ENCODE assay signal across 8 mouse cellular contexts in genomic region chr11:75551961-75552441, GRCm38 (mm10). TPM values are rescaled to one million over a fixed set of nuclear protein-coding genes. Genes with fewer than 3 reads are reported as not detected.
DNase-seq lines count a peak whose midpoint lies in the region; ATAC-seq and TF ChIP-seq lines count a peak whose summit lies in the region.

No protein-coding gene starts in this region.

- H3K9ac ChIP-seq in embryonic facial prominence, embryonic 15.5 days: no peak overlapping the region
- no peak overlapping the region for H3K9ac ChIP-seq in heart, embryonic 15.5 days
- H3K9ac ChIP-seq in lung, embryonic 15.5 days: no peak overlapping the region

- TF ChIP-seq CTCF in E14TG2a.4 (conservative IDR thresholded peaks at IDR 0.05; ENCODE audit: low read length): no peak

- H3K27me3 ChIP-seq in E14TG2a.4 (ENCODE audit: insufficient read depth, low read length): no peaks in the 10 kb centered on the region
- no peaks in the 10 kb centered on the region for H3K27me3 ChIP-seq in embryonic facial prominence, embryonic 15.5 days
- no peaks in the 10 kb centered on the region for H3K27me3 ChIP-seq in heart, embryonic 15.5 days
- no peaks in the 10 kb centered on the region for H3K27me3 ChIP-seq in lung, embryonic 15.5 days

- H3K4me3 ChIP-seq in E14TG2a.4 (replicated peaks; ENCODE audit: low read length): peak overlapping the region; percentile 60
- no peak overlapping the region for H3K4me3 ChIP-seq in embryonic facial prominence, embryonic 15.5 days (replicated peaks)
- H3K4me3 ChIP-seq in heart, embryonic 15.5 days: no peak overlapping the region
- no peak overlapping the region for H3K4me3 ChIP-seq in lung, embryonic 15.5 days

- H3K4me1 ChIP-seq in E14TG2a.4 (replicated peaks; ENCODE audit: low read depth, low read length): peaks cover 35% of the 10 kb centered on the region
- H3K4me1 ChIP-seq in embryonic facial prominence, embryonic 15.5 days: peaks cover 39% of the 10 kb centered on the region
- peaks cover 35% of the 10 kb centered on the region for H3K4me1 ChIP-seq in heart, embryonic 15.5 days (replicated peaks)
- peaks cover 32% of the 10 kb centered on the region for H3K4me1 ChIP-seq in lung, embryonic 15.5 days

- ATAC-seq in embryonic facial prominence, embryonic 15.5 days (ENCODE audit: insufficient number of reproducible peaks, low FRiP score, low TSS enrichment, low read depth): peak; percentile 64; the same call in 1 of the 2 replicates
- peak; percentile 54; the same call in 1 of the 2 replicates for ATAC-seq in heart, embryonic 15.5 days (replicated peaks; ENCODE audit: insufficient number of reproducible peaks, insufficient read depth, low FRiP score, low read depth)
- peak; percentile 58 for ATAC-seq in lung, embryonic 15.5 days (ENCODE audit: borderline replicate concordance, extremely low read depth, low FRiP score, low TSS enrichment)
- ATAC-seq in megakaryocyte, adult 5-6 weeks (ENCODE audit: poor library complexity, severe bottlenecking): no peak

- peaks cover 13% of the 10 kb centered on the region; the same call in 1 of the 2 replicates for H3K36me3 ChIP-seq in E14TG2a.4 (ENCODE audit: insufficient read depth, low read length)
- H3K36me3 ChIP-seq in embryonic facial prominence, embryonic 15.5 days: no peaks in the 10 kb centered on the region
- H3K36me3 ChIP-seq in heart, embryonic 15.5 days: no peaks in the 10 kb centered on the region
- no peaks in the 10 kb centered on the region for H3K36me3 ChIP-seq in lung, embryonic 15.5 days

- H3K27ac ChIP-seq in embryonic facial prominence, embryonic 15.5 days (replicated peaks): peak overlapping the region; percentile 80
- H3K27ac ChIP-seq in heart, embryonic 15.5 days: peak overlapping the region; percentile 63
- H3K27ac ChIP-seq in lung, embryonic 15.5 days: peak overlapping the region; percentile 60

- H3K4me2 ChIP-seq in embryonic facial prominence, embryonic 15.5 days (replicated peaks): peak overlapping the region; percentile 17; the same call in 1 of the 2 replicates
- no peak overlapping the region for H3K4me2 ChIP-seq in heart, embryonic 15.5 days
- no peak overlapping the region for H3K4me2 ChIP-seq in lung, embryonic 15.5 days

- H3K9me3 ChIP-seq in E14TG2a.4 (ENCODE audit: low read length): no peaks in the 10 kb centered on the region
- no peaks in the 10 kb centered on the region for H3K9me3 ChIP-seq in embryonic facial prominence, embryonic 15.5 days (replicated peaks)
- no peaks in the 10 kb centered on the region for H3K9me3 ChIP-seq in heart, embryonic 15.5 days (replicated peaks)
- no peaks in the 10 kb centered on the region for H3K9me3 ChIP-seq in lung, embryonic 15.5 days

- WGBS in embryonic facial prominence, embryonic 15.5 days: 36% methylated on average over 9 of the region's 9 CpGs
- 36% methylated on average over 9 of the region's 9 CpGs for WGBS in heart, embryonic 15.5 days
- WGBS in lung, embryonic 15.5 days: 56% methylated on average over 9 of the region's 9 CpGs

- DNase-seq in adrenal gland, adult 2 months: peak; percentile 38
- no peak for DNase-seq in adrenal gland, postnatal 36 days
- no peak for DNase-seq in spleen, postnatal 4 days (ENCODE audit: low spot score in 2 of 2)

RNA-seq across cellular contexts. Expression of gene Slc43a2, which starts 20.5 kb away (rescaled TPM):
- total RNA-seq in adrenal gland, adult 2 months (2021): 10 to 100 TPM; 21.2 to 38.3 TPM
- 28.2 and 28.7 TPM in 2 replicates for polyA plus RNA-seq in adrenal gland, adult 2 months (2012; rRNA removed)
- total RNA-seq in adrenal gland, postnatal 36 days (2021): 10 to 100 TPM; 21.4 TPM
- polyA plus RNA-seq in embryonic facial prominence, embryonic 15.5 days (2015; fragmentation: Nextera tagmentation; extraction: Ambion mirVana): 5.5 and 5.7 TPM in 2 replicates
- 2.6 and 5.1 TPM in 2 replicates for polyA plus RNA-seq in heart, embryonic 15.5 days (2015; fragmentation: Nextera tagmentation; extraction: Ambion mirVana)
- polyA plus RNA-seq in lung, embryonic 15.5 days (2015; fragmentation: Nextera tagmentation; extraction: Ambion mirVana): 5.6 and 6.9 TPM in 2 replicates
- 30.6 and 32.3 TPM in 2 replicates for total RNA-seq in megakaryocyte, adult 5-6 weeks (2015)
- total RNA-seq in megakaryocyte, adult 5-6 weeks (2017): 32.2 and 33.5 TPM in 2 replicates

RNA-seq across cellular contexts. Expression of gene Pitpna, which starts 35.9 kb away (rescaled TPM):
- 100 to 1,000 TPM; 185 to 186 TPM for total RNA-seq in adrenal gland, adult 2 months (2021)
- polyA plus RNA-seq in adrenal gland, adult 2 months (2012; rRNA removed): 42.6 and 97.6 TPM in 2 replicates
- 100 to 1,000 TPM; 169 to 177 TPM for total RNA-seq in adrenal gland, postnatal 36 days (2021)
- polyA plus RNA-seq in embryonic facial prominence, embryonic 15.5 days (2015; fragmentation: Nextera tagmentation; extraction: Ambion mirVana): 73.0 and 79.3 TPM in 2 replicates
- 63.4 and 75.2 TPM in 2 replicates for polyA plus RNA-seq in heart, embryonic 15.5 days (2015; fragmentation: Nextera tagmentation; extraction: Ambion mirVana)
- 73.4 and 76.8 TPM in 2 replicates for polyA plus RNA-seq in lung, embryonic 15.5 days (2015; fragmentation: Nextera tagmentation; extraction: Ambion mirVana)
- total RNA-seq in megakaryocyte, adult 5-6 weeks (2015): 387 and 430 TPM in 2 replicates
- total RNA-seq in megakaryocyte, adult 5-6 weeks (2017): 178 and 226 TPM in 2 replicates

RNA-seq across cellular contexts. Expression of gene Scarf1, which starts 38.7 kb away (rescaled TPM):
- 1 to 10 TPM; 7.5 to 7.8 TPM for total RNA-seq in adrenal gland, adult 2 months (2021)
- 27.4 and 33.5 TPM in 2 replicates for polyA plus RNA-seq in adrenal gland, adult 2 months (2012; rRNA removed)
- total RNA-seq in adrenal gland, postnatal 36 days (2021): 1 to 10 TPM; 8.7 TPM
- polyA plus RNA-seq in embryonic facial prominence, embryonic 15.5 days (2015; fragmentation: Nextera tagmentation; extraction: Ambion mirVana): 8.0 and 8.1 TPM in 2 replicates
- polyA plus RNA-seq in heart, embryonic 15.5 days (2015; fragmentation: Nextera tagmentation; extraction: Ambion mirVana): 10.4 and 13.0 TPM in 2 replicates
- polyA plus RNA-seq in lung, embryonic 15.5 days (2015; fragmentation: Nextera tagmentation; extraction: Ambion mirVana): 16.2 and 16.3 TPM in 2 replicates
- total RNA-seq in megakaryocyte, adult 5-6 weeks (2015): 0.41 and 1.1 TPM in 2 replicates
- total RNA-seq in megakaryocyte, adult 5-6 weeks (2017): 0.66 and 0.85 TPM in 2 replicates

RNA-seq across cellular contexts. Expression of gene Rilp, which starts 42.1 kb away (rescaled TPM):
- 10 to 100 TPM; 12.1 to 13.2 TPM for total RNA-seq in adrenal gland, adult 2 months (2021)
- polyA plus RNA-seq in adrenal gland, adult 2 months (2012; rRNA removed): 8.8 and 10.0 TPM in 2 replicates
- total RNA-seq in adrenal gland, postnatal 36 days (2021): 10 to 100 TPM in 1 of 2 experiments, 1 to 10 TPM in 1; 9.3 to 11.5 TPM
- 0.73 and 1.0 TPM in 2 replicates for polyA plus RNA-seq in embryonic facial prominence, embryonic 15.5 days (2015; fragmentation: Nextera tagmentation; extraction: Ambion mirVana)
- 7.7 and 9.2 TPM in 2 replicates for polyA plus RNA-seq in heart, embryonic 15.5 days (2015; fragmentation: Nextera tagmentation; extraction: Ambion mirVana)
- 0.66 and 0.83 TPM in 2 replicates for polyA plus RNA-seq in lung, embryonic 15.5 days (2015; fragmentation: Nextera tagmentation; extraction: Ambion mirVana)
- total RNA-seq in megakaryocyte, adult 5-6 weeks (2015): 0.98 and 1.2 TPM in 2 replicates
- total RNA-seq in megakaryocyte, adult 5-6 weeks (2017): 0.55 and 1.8 TPM in 2 replicates
